Mouse (Mus musculus) spleen, adult 2 months (tissue): ENCODE measurements around the gene Pigb.

Experiments
- CTCF ChIP-seq: fragments of 200-500 bp; IDR thresholded peaks from 2 replicates; pipeline ENCODE4 v1.5.1; 2011; ENCODE audit warnings: mild to moderate bottlenecking, inconsistent platforms; ENCODE audit not compliant: insufficient read depth, insufficient read length, insufficient replicate concordance; ENCODE audit errors: extremely low read depth
- POLR2A ChIP-seq: fragments of 200-500 bp; IDR thresholded peaks from 2 replicates; pipeline ENCODE4 v1.6.1; 2011; ENCODE audit warnings: low read depth, low read length, inconsistent platforms

DNA sequence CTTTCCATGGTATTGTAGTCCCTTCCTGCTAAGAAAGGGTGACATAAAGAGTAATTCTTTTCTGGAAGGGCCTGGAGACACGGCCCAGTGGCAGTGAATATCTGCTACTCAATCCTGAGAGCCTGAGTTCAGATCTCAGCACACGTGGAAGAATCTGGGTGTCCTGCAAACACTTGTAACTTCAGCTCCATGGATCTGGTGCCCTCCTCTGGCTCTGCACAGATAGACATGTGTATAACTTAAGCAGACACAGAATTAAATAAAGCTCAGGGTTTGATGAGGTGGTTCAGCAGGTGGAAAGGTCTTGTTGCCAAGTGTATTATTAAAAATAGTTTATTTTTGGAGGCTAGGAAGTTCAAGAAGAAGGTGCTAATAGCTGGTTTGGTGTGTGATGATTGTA is 39.7 kb downstream of the Pigb start:
- TF ChIP-seq CTCF (no peak), POLR2A (no peak)
